Mouse (Mus musculus): ENCODE results near the gene Tenm3. TPM values are rescaled to one million over a fixed set of nuclear protein-coding genes. Genes with fewer than 3 reads are reported as not detected.

Gene Tenm3
- polyA plus RNA-seq, 1 experiment from 2014 or later, result 57.1 TPM

GRCm38 (mm10) chr8:48310240-48310849 is 533.4 kb downstream of the Tenm3 start:
- no peak for ATAC-seq
- peak overlapping the region; percentile 69 for H3K27ac ChIP-seq
- no peak overlapping the region for H3K4me3 ChIP-seq (replicated peaks)
- H3K4me1 ChIP-seq (replicated peaks), result peaks cover 51% of the 10 kb centered on the region
- 20% methylated on average over 10 of the region's 10 CpGs for WGBS
- H3K4me2 ChIP-seq (replicated peaks), result no peak overlapping the region
- no peaks in the 10 kb centered on the region for H3K9me3 ChIP-seq
- no peaks in the 10 kb centered on the region; the same call in 1 of the 2 replicates for H3K36me3 ChIP-seq
- H3K9ac ChIP-seq (replicated peaks), result 0 out of 2 replicates have a peak overlapping the region, but pooled peaks have one; percentile 19
- H3K27me3 ChIP-seq, result no peaks in the 10 kb centered on the region

GRCm38 (mm10) chr8:48309191-48309987 is 534.4 kb downstream of the Tenm3 start:
- H3K27me3 ChIP-seq, result no peaks in the 10 kb centered on the region
- no peak overlapping the region for H3K9ac ChIP-seq (replicated peaks)
- no peak overlapping the region for H3K4me2 ChIP-seq (replicated peaks)
- H3K4me1 ChIP-seq (replicated peaks), result peaks cover 51% of the 10 kb centered on the region
- H3K27ac ChIP-seq, result peak overlapping the region; percentile 69
- no peaks in the 10 kb centered on the region for H3K9me3 ChIP-seq
- 39% methylated on average over 16 of the region's 16 CpGs for WGBS
- no peak overlapping the region for H3K4me3 ChIP-seq (replicated peaks)
- no peaks in the 10 kb centered on the region; the same call in 1 of the 2 replicates for H3K36me3 ChIP-seq
- peak; percentile 56 for ATAC-seq

- Histone ChIP-seq H3K27ac (no peak overlapping the region), H3K36me3 (peaks cover 3% of the 10 kb centered on the region), H3K9ac (replicated peaks) (no peak overlapping the region), H3K4me1 (replicated peaks) (peaks cover 18% of the 10 kb centered on the region), H3K4me2 (replicated peaks) (no peak overlapping the region), H3K27me3 (no peaks in the 10 kb centered on the region), H3K4me3 (replicated peaks) (no peak overlapping the region), H3K9me3 (no peaks in the 10 kb centered on the region)
- WGBS, result 88% methylated on average over 7 of the region's 7 CpGs
- ATAC-seq, result no peak
Measured at GRCm38 (mm10) chr8:48304224-48304623, 539.5 kb downstream of the Tenm3 start.

- peaks cover 34% of the 10 kb centered on the region for H3K36me3 ChIP-seq
- peak; percentile 48; the same call in 1 of the 2 replicates for ATAC-seq
- H3K27ac ChIP-seq, result 0 out of 2 replicates have a peak overlapping the region, but pooled peaks have one; percentile 3
- 65% methylated on average over 12 of the region's 12 CpGs for WGBS
- H3K4me3 ChIP-seq (replicated peaks), result no peak overlapping the region
- H3K9me3 ChIP-seq, result no peaks in the 10 kb centered on the region
- H3K9ac ChIP-seq (replicated peaks), result no peak overlapping the region
- H3K4me1 ChIP-seq (replicated peaks), result peaks cover 10% of the 10 kb centered on the region; the same call in 1 of the 2 replicates
- H3K27me3 ChIP-seq, result no peaks in the 10 kb centered on the region
- no peak overlapping the region for H3K4me2 ChIP-seq (replicated peaks)
Measured at GRCm38 (mm10) chr8:48300613-48301037, 543.1 kb downstream of the Tenm3 start.

GRCm38 (mm10) chr8:48300061-48300460 is 543.7 kb downstream of the Tenm3 start:
- peaks cover 10% of the 10 kb centered on the region; the same call in 1 of the 2 replicates for H3K4me1 ChIP-seq (replicated peaks)
- peaks cover 40% of the 10 kb centered on the region for H3K36me3 ChIP-seq
- H3K27me3 ChIP-seq, result no peaks in the 10 kb centered on the region
- H3K9ac ChIP-seq (replicated peaks), result no peak overlapping the region
- 65% methylated on average over 8 of the region's 8 CpGs for WGBS
- no peak overlapping the region for H3K4me3 ChIP-seq (replicated peaks)
- no peaks in the 10 kb centered on the region for H3K9me3 ChIP-seq
- H3K27ac ChIP-seq, result no peak overlapping the region
- no peak overlapping the region for H3K4me2 ChIP-seq (replicated peaks)
- ATAC-seq, result no peak

- no peak overlapping the region for H3K4me2 ChIP-seq (replicated peaks)
- H3K9ac ChIP-seq (replicated peaks), result no peak overlapping the region
- no peak overlapping the region for H3K4me3 ChIP-seq (replicated peaks)
- WGBS, result 87% methylated on average over 12 of the region's 12 CpGs
- peaks cover 45% of the 10 kb centered on the region for H3K36me3 ChIP-seq
- no peaks in the 10 kb centered on the region for H3K27me3 ChIP-seq
- ATAC-seq, result no peak
- H3K9me3 ChIP-seq, result no peaks in the 10 kb centered on the region
- no peak overlapping the region for H3K27ac ChIP-seq
- H3K4me1 ChIP-seq (replicated peaks), result peaks cover 10% of the 10 kb centered on the region; the same call in 1 of the 2 replicates
Measured at GRCm38 (mm10) chr8:48299341-48299740, 544.4 kb downstream of the Tenm3 start.

GRCm38 (mm10) chr8:48296371-48296770 is 547.4 kb downstream of the Tenm3 start:
- no peak for ATAC-seq
- no peaks in the 10 kb centered on the region for H3K9me3 ChIP-seq
- H3K4me2 ChIP-seq (replicated peaks), result no peak overlapping the region
- H3K4me3 ChIP-seq (replicated peaks), result no peak overlapping the region
- H3K27me3 ChIP-seq, result no peaks in the 10 kb centered on the region
- WGBS, result 95% methylated on average over 7 of the region's 7 CpGs
- peaks cover 69% of the 10 kb centered on the region for H3K36me3 ChIP-seq
- peaks cover 7% of the 10 kb centered on the region; the same call in 1 of the 2 replicates for H3K4me1 ChIP-seq (replicated peaks)
- H3K9ac ChIP-seq (replicated peaks), result no peak overlapping the region
- H3K27ac ChIP-seq, result no peak overlapping the region

GRCm38 (mm10) chr8:48295558-48295957 is 548.2 kb downstream of the Tenm3 start:
- H3K4me1 ChIP-seq (replicated peaks), result peaks cover 4% of the 10 kb centered on the region; the same call in 1 of the 2 replicates
- no peaks in the 10 kb centered on the region for H3K9me3 ChIP-seq
- WGBS, result 89% methylated on average over 6 of the region's 6 CpGs
- H3K9ac ChIP-seq (replicated peaks), result no peak overlapping the region
- no peaks in the 10 kb centered on the region for H3K27me3 ChIP-seq
- no peak overlapping the region for H3K27ac ChIP-seq
- peaks cover 76% of the 10 kb centered on the region for H3K36me3 ChIP-seq
- H3K4me3 ChIP-seq (replicated peaks), result no peak overlapping the region
- ATAC-seq, result no peak
- no peak overlapping the region for H3K4me2 ChIP-seq (replicated peaks)

- Histone ChIP-seq H3K36me3 (peaks cover 69% of the 10 kb centered on the region), H3K4me2 (replicated peaks) (no peak overlapping the region), H3K27me3 (no peaks in the 10 kb centered on the region), H3K4me3 (replicated peaks) (no peak overlapping the region), H3K9me3 (no peaks in the 10 kb centered on the region), H3K9ac (replicated peaks) (no peak overlapping the region), H3K27ac (no peak overlapping the region), H3K4me1 (replicated peaks) (no peaks in the 10 kb centered on the region)
- 96% methylated on average over 3 of the region's 3 CpGs for WGBS
- ATAC-seq, result no peak
Measured at GRCm38 (mm10) chr8:48293797-48294196, 550.0 kb downstream of the Tenm3 start.

- Histone ChIP-seq H3K27me3 (no peaks in the 10 kb centered on the region), H3K9me3 (no peaks in the 10 kb centered on the region), H3K9ac (replicated peaks) (no peak overlapping the region), H3K4me3 (replicated peaks) (no peak overlapping the region), H3K27ac (no peak overlapping the region), H3K4me2 (replicated peaks) (no peak overlapping the region), H3K4me1 (replicated peaks) (0 out of 2 replicates have a peak, but pooled peaks cover 4% of the 10 kb centered on the region), H3K36me3 (peaks cover 14% of the 10 kb centered on the region)
- 83% methylated on average over 10 of the region's 10 CpGs for WGBS
- no peak for ATAC-seq
Measured at GRCm38 (mm10) chr8:48285432-48285831, 558.3 kb downstream of the Tenm3 start.

- Histone ChIP-seq H3K36me3 (peaks cover 14% of the 10 kb centered on the region), H3K9ac (replicated peaks) (no peak overlapping the region), H3K9me3 (no peaks in the 10 kb centered on the region), H3K4me1 (replicated peaks) (peaks cover 6% of the 10 kb centered on the region; the same call in 1 of the 2 replicates), H3K4me2 (replicated peaks) (no peak overlapping the region), H3K4me3 (replicated peaks) (no peak overlapping the region), H3K27ac (no peak overlapping the region), H3K27me3 (no peaks in the 10 kb centered on the region)
- no peak for ATAC-seq
- WGBS, result 93% methylated on average over 11 of the region's 11 CpGs
Measured at GRCm38 (mm10) chr8:48281855-48282254, 561.9 kb downstream of the Tenm3 start.

GRCm38 (mm10) chr8:48279360-48279759 is 564.4 kb downstream of the Tenm3 start:
- ATAC-seq, result no peak
- Histone ChIP-seq H3K4me2 (replicated peaks) (no peak overlapping the region), H3K27me3 (no peaks in the 10 kb centered on the region), H3K36me3 (peaks cover 31% of the 10 kb centered on the region), H3K27ac (no peak overlapping the region), H3K4me1 (replicated peaks) (peaks cover 6% of the 10 kb centered on the region), H3K9ac (replicated peaks) (no peak overlapping the region), H3K4me3 (replicated peaks) (no peak overlapping the region), H3K9me3 (peaks cover 3% of the 10 kb centered on the region; the same call in 1 of the 2 replicates)
- WGBS, result 87% methylated on average over 2 of the region's 2 CpGs

Measured in midbrain, embryonic 13.5 days (tissue).